Mouse (Mus musculus) brain, adult 2 months (tissue): ENCODE measurements at regions not wholly inside any gene's neighbourhood (a gene's known extent, or its start where the extent isn't known, plus 50 kb on each side); places are given as distances from the start of the nearest gene placed in this dataset.
A peak's percentile ranks its signal among the peaks of the same experiment; 100 is the strongest.

Experiments used
- DNase-seq: peaks from one replicate; pipeline ENCODE4 v3.0.0; 2011; ENCODE audit warnings: low read depth, low spot score

GRCm38 (mm10) chr14:39785090-39785489 lies 312.2 kb upstream of the Nrg3 start:
- peak; percentile 76 for DNase-seq

- no peak for DNase-seq
These were observed 309.0 kb upstream of the Nrg3 start for GRCm38 (mm10) chr14:39781849-39782248.

GRCm38 (mm10) chr14:39768101-39768500 lies 295.2 kb upstream of the Nrg3 start:
- no peak for DNase-seq
